Mouse (Mus musculus) heart, adult 2 months (tissue): Measurements from ENCODE around the gene Cyp2d11.

Source experiments
- CTCF ChIP-seq: fragments of 200-600 bp; IDR thresholded peaks from 2 replicates; pipeline ENCODE4 v1.8.1; 2022; ENCODE audit warnings: antibody characterized with exemption, mild to moderate bottlenecking, moderate library complexity
- EP300 ChIP-seq: fragments of 200-500 bp; IDR thresholded peaks from 2 replicates; pipeline ENCODE4 v1.6.1; 2011; ENCODE audit warnings: low read depth, low read length, control low read depth; ENCODE audit not compliant: insufficient read depth
- POLR2A ChIP-seq: fragments of 200-500 bp; IDR thresholded peaks from 2 replicates; pipeline ENCODE4 v1.6.1; 2011; ENCODE audit warnings: mild to moderate bottlenecking, low read depth, low read length, control low read depth; ENCODE audit not compliant: insufficient read depth

- TF ChIP-seq POLR2A (no peak), CTCF (no peak), EP300 (no peak)
Measured at GRCm38 (mm10) chr15:82348999-82349341, 44.9 kb downstream of the Cyp2d11 start.
